Mouse (Mus musculus): ENCODE data around the gene Gm20517.

Gene Gm20517

GRCm38 (mm10) chr17:47704692-47705091 is 93.3 kb downstream of the Gm20517 start:
- no peak for DNase-seq (ENCODE audit: extremely low spot score, low spot score)

GRCm38 (mm10) chr17:47706196-47706595 is 94.8 kb downstream of the Gm20517 start:
- DNase-seq (ENCODE audit: extremely low spot score, low spot score), result no peak

GRCm38 (mm10) chr17:47707961-47708360 is 96.6 kb downstream of the Gm20517 start:
- no peak for DNase-seq (ENCODE audit: extremely low spot score, low spot score)

GRCm38 (mm10) chr17:47708972-47709371 is 97.6 kb downstream of the Gm20517 start:
- DNase-seq (ENCODE audit: extremely low spot score, low spot score), result no peak

- no peak for DNase-seq (ENCODE audit: extremely low spot score, low spot score)
Observed at GRCm38 (mm10) chr17:47710036-47710435, 98.6 kb downstream of the Gm20517 start.

- DNase-seq (ENCODE audit: extremely low spot score, low spot score), result no peak
Observed at GRCm38 (mm10) chr17:47711883-47712282, 100.5 kb downstream of the Gm20517 start.

GRCm38 (mm10) chr17:47712889-47713571 is 101.6 kb downstream of the Gm20517 start:
- DNase-seq (ENCODE audit: extremely low spot score, low spot score), result no peak

GRCm38 (mm10) chr17:47715037-47715436 is 103.6 kb downstream of the Gm20517 start:
- DNase-seq (ENCODE audit: extremely low spot score, low spot score), result no peak

- DNase-seq (ENCODE audit: extremely low spot score, low spot score), result no peak
Observed at GRCm38 (mm10) chr17:47721183-47721582, 109.8 kb downstream of the Gm20517 start.

GRCm38 (mm10) chr17:47726566-47726965 is 115.2 kb downstream of the Gm20517 start, which contains the start of gene Pgc:
Pgc (plus strand) TSS chr17:47726842.
- DNase-seq (ENCODE audit: extremely low spot score, low spot score), result no peak

GRCm38 (mm10) chr17:47730633-47731575 is 119.5 kb downstream of the Gm20517 start:
- DNase-seq (ENCODE audit: extremely low spot score, low spot score), result no peak

All from neural tube, embryonic 10.5 days (tissue).